Mouse (Mus musculus) ES-E14 (cell line): ENCODE data around the gene Slirp. TPM values are rescaled to one million over a fixed set of nuclear protein-coding genes. Genes with fewer than 3 reads are reported as not detected.
A peak's percentile ranks its signal among the peaks of the same experiment; 100 is the strongest.

ENCODE experiments used
- DNase-seq: peaks from one replicate; pipeline ENCODE4 v3.0.0-alpha.2; 2013; ENCODE audit warnings: low read depth, low spot score
- H3K27ac ChIP-seq: 2 replicates; pipeline ENCODE4 v1.5.1; 2012; ENCODE audit warnings: low read depth, mild to moderate bottlenecking, low read length, moderate library complexity, mixed read lengths; ENCODE audit not compliant: poor library complexity, insufficient read depth, severe bottlenecking
- H3K36me3 ChIP-seq: 2 replicates; pipeline ENCODE4 v1.6.1; 2012; ENCODE audit warnings: mild to moderate bottlenecking, low read length, moderate library complexity, mixed read lengths; ENCODE audit not compliant: control insufficient read depth, poor library complexity, insufficient read depth, severe bottlenecking
- H3K4me1 ChIP-seq, 2 experiments: fragments of 150-350 bp in 1 of 2; sonication (generic) in 1 of 2; 2 replicates each; pipeline ENCODE4 v1.6.1; 2012; ENCODE audit warnings: low read length in 2 of 2, mild to moderate bottlenecking in 1 of 2, mixed read lengths in 1 of 2; ENCODE audit not compliant: control insufficient read depth in 2 of 2, insufficient read depth in 2 of 2, poor library complexity in 1 of 2
- H3K4me3 ChIP-seq, 2 experiments: fragments of 150-350 bp in 1 of 2; sonication (generic) in 1 of 2; 2 replicates each; pipeline ENCODE4 v1.5.1; 2012; ENCODE audit warnings: low read length in 2 of 2, low read depth in 1 of 2, mild to moderate bottlenecking in 1 of 2, mixed read lengths in 1 of 2; ENCODE audit not compliant: insufficient read depth in 1 of 2, poor library complexity in 1 of 2, severe bottlenecking in 1 of 2
- H3K9ac ChIP-seq: 2 replicates; pipeline ENCODE4 v1.6.1; 2012; ENCODE audit warnings: low read depth, mild to moderate bottlenecking, low read length, mixed read lengths; ENCODE audit not compliant: poor library complexity, insufficient read depth, severe bottlenecking
- H3K9me3 ChIP-seq: fragments of 150-350 bp; sonication (generic); 2 replicates; pipeline ENCODE4 v1.6.1; 2012; ENCODE audit warnings: low read depth, mild to moderate bottlenecking, low read length; ENCODE audit not compliant: control insufficient read depth, insufficient read depth
- CHD2 ChIP-seq: IDR thresholded peaks from 2 replicates; pipeline ENCODE4 v1.6.1; 2014; ENCODE audit warnings: mild to moderate bottlenecking, low read depth, low read length, inconsistent platforms
- HCFC1 ChIP-seq: IDR thresholded peaks from 2 replicates; pipeline ENCODE4 v1.6.1; 2012; ENCODE audit warnings: low read length, inconsistent platforms, borderline replicate concordance; ENCODE audit not compliant: insufficient read depth
- MAFK ChIP-seq: IDR thresholded peaks from 2 replicates; pipeline ENCODE4 v1.6.1; 2014; ENCODE audit warnings: mild to moderate bottlenecking, low read depth, low read length, inconsistent platforms; ENCODE audit not compliant: insufficient read depth
- ZC3H11A ChIP-seq: IDR thresholded peaks from 2 replicates; pipeline ENCODE4 v1.6.1; 2012; ENCODE audit warnings: low read depth, mild to moderate bottlenecking, inconsistent platforms, low read length, borderline replicate concordance
- ZNF384 ChIP-seq: IDR thresholded peaks from 2 replicates; pipeline ENCODE4 v1.6.1; 2012; ENCODE audit warnings: low read depth, low read length, inconsistent platforms
- in situ Hi-C, 2 experiments: fragments of 600-800 bp; cut with MboI; formaldehyde crosslinking; loops; one replicate each; pipeline ENCODE4 v1.15.1; 2025; ENCODE audit warnings: low sequenced_read_pairs in 2 of 2, inconsistent platforms in 1 of 2; ENCODE audit not compliant: unreplicated experiment in 2 of 2
- total RNA-seq: library from RNA; depleted of rRNA; stranded (reverse); fragments of 300-350 nt; gene quantifications from 2 replicates; pipeline ENCODE4 v1.2.3, GENCODE M21; 2012

Slirp gene
- total RNA-seq, 1 experiment, result 175 TPM

- Histone ChIP-seq H3K9me3 (no peaks in the 10 kb centered on the region), H3K27ac (peak overlapping the region; percentile 26; the same call in 1 of the 2 replicates), H3K36me3 (peaks cover 31% of the 10 kb centered on the region), H3K9ac (peak overlapping the region; percentile 95), H3K4me1 (peaks cover 0 to 2% of the 10 kb centered on the region in 2 experiments; a peak in 1 of 4 replicates), H3K4me3 (peak overlapping the region; percentile 98 to 99)
- no peak for DNase-seq
- in situ Hi-C loops, result no loop called here
- TF ChIP-seq CHD2, result no peak
- no peak for TF ChIP-seq HCFC1
- no peak for TF ChIP-seq ZC3H11A
- TF ChIP-seq MAFK, result no peak
- no peak for TF ChIP-seq ZNF384
Measured at GRCm38 (mm10) chr12:87442177-87443114, 1.2 kb upstream of the Slirp start.

DNA sequence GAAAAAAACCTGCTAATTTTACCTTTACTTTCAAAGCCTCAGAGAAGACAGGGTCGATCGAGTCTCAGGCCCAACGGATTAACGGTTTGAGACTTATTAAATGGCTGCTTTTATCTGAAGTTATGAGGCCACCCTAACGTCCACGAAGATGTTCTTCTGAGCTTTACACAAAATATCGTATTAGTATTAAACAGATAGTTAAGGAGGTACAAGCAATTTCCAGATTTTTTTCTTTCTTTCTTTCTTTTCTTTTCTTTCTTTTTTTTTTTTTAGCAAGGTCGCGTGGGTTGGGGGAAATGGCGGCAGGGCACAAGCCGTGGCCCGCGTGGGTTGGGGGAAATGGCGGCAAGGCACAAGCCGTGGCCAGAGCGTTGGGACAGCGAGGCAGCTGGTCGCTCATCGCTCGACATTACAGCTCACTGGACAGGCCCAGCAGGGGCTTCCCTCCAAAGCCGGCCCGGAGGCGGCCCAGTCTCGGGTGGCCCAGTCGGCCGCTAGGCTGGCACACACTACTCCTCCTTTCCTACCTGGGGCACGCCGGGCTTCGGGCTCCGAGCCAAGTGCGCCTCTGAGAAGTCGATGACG lies 489 bp upstream of the Slirp start:
- in situ Hi-C loops, result no loop called here

DNA sequence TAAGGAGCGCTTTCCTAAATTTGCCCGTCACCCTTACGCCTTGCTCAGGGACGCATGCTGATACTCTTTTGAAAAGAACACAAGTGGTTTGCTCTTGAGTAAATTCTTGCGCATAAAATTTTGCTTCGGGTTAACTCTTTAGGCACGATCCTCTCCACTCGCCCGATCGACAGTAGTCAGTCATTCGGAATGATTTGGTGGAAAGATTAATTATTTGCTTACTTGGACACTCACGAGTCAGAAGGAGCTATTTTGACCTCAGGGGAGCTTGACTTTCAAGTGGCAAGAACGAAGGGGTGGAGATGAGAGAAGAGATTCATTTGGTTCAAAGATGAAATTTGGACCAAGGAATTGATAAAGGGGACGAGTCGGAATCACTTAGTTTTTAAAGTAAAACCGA lies 515 bp downstream of the Slirp start:
- H3K4me1 ChIP-seq, result peaks cover 0 to 2% of the 10 kb centered on the region in 2 experiments; a peak in 1 of 4 replicates
- no peak for TF ChIP-seq MAFK
- TF ChIP-seq ZC3H11A, result no peak
- TF ChIP-seq CHD2, result no peak
- no peak for TF ChIP-seq ZNF384
- no peak for TF ChIP-seq HCFC1
- H3K36me3 ChIP-seq, result peaks cover 28% of the 10 kb centered on the region
- H3K9ac ChIP-seq, result peak overlapping the region; percentile 73; the same call in 1 of the 2 replicates
- no peak for DNase-seq
- in situ Hi-C loops, result no loop called here
- no peaks in the 10 kb centered on the region for H3K9me3 ChIP-seq
- peak overlapping the region; percentile 98 to 99 for H3K4me3 ChIP-seq
- no peak overlapping the region for H3K27ac ChIP-seq

More for the DNA sequence above, 489 bp upstream of the Slirp start:
- TF ChIP-seq HCFC1 (no peak), ZC3H11A (no peak), CHD2 (no peak), ZNF384 (peak; percentile 35; the same call in 1 of the 2 replicates)
- peaks cover 31% of the 10 kb centered on the region for H3K36me3 ChIP-seq
- peak overlapping the region; percentile 72 for H3K27ac ChIP-seq
- DNase-seq, result no peak
- peaks cover 0 to 2% of the 10 kb centered on the region in 2 experiments; a peak in 1 of 4 replicates for H3K4me1 ChIP-seq
- no peaks in the 10 kb centered on the region for H3K9me3 ChIP-seq
- peak overlapping the region; percentile 98 to 99 for H3K4me3 ChIP-seq
- peak overlapping the region; percentile 95 for H3K9ac ChIP-seq

- in situ Hi-C loops, result loop anchor here (5.0 kb wide), 1 partner anchor 1303 kb away; no protein-coding TSS in a partner anchor
- TF ChIP-seq HCFC1 (no peak), ZNF384 (no peak), CHD2 (no peak), MAFK (no peak), ZC3H11A (no peak)
Measured at GRCm38 (mm10) chr12:87449456-87449855, 5.8 kb downstream of the Slirp start.

More at GRCm38 (mm10) chr12:87449456-87449855, 5.8 kb downstream of the Slirp start:
- H3K27ac ChIP-seq, result no peak overlapping the region
- no peak overlapping the region for H3K9ac ChIP-seq
- H3K36me3 ChIP-seq, result peaks cover 35% of the 10 kb centered on the region
- DNase-seq, result no peak
- no peaks in the 10 kb centered on the region for H3K4me1 ChIP-seq
- no peaks in the 10 kb centered on the region for H3K9me3 ChIP-seq
- no peak overlapping the region for H3K4me3 ChIP-seq
